ENCODE assay signal across 15 mouse cellular contexts in the genomic region with DNA sequence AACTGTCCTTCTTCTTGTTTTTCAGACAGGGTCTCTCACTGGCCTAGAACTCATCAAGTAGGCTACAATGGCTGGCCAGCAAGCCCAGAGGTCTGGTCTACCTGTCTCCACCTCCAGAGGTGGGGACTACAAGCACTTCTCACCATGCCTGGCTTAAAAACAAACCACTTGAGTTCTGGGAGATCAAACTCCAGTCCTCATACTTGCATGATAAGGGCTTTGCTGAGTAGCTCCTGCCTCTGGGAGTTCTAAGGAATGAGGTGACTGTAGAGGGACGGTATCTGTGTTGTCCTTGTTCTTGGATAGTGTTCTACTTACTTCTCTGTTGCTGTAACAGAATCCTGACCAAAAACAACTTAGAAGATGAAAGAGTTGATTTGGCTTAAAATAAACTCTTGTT.
"Had no signal": no experiment of that assay in that cellular context is flagged by ENCODE, and none has a peak within 500 bp of the region (broad histone marks: within the 10 kb centered on the region; RNA-seq: fewer than 3 reads in every experiment).

No protein-coding gene starts in this region.

- H3K9me3 ChIP-seq: liver, embryonic 12.5 days; lung, embryonic 15.5 days; midbrain, embryonic 13.5 days; midbrain, embryonic 15.5 days; neural tube, embryonic 12.5 days; stomach, embryonic 15.5 days had no signal

- DNase-seq: lung, postnatal 10 days; right cerebral cortex, postnatal 14 days; thymus, adult 2 months; thymus, postnatal 25 days; thymus, postnatal 4 days had no signal

- H3K4me3 ChIP-seq: liver, embryonic 12.5 days; lung, embryonic 15.5 days; megakaryocyte, embryonic 14.5 days; midbrain, embryonic 13.5 days; midbrain, embryonic 15.5 days; neural tube, embryonic 12.5 days; stomach, embryonic 15.5 days had no signal

- H3K9ac ChIP-seq: liver, embryonic 12.5 days; liver, embryonic 14.5 days; lung, embryonic 15.5 days; midbrain, embryonic 13.5 days; midbrain, embryonic 15.5 days; neural tube, embryonic 12.5 days; stomach, embryonic 15.5 days had no signal

- H3K27ac ChIP-seq: liver, embryonic 12.5 days; liver, embryonic 14.5 days; lung, embryonic 15.5 days; macrophage; midbrain, embryonic 13.5 days; midbrain, embryonic 15.5 days; neural tube, embryonic 12.5 days; stomach, embryonic 15.5 days; stomach, postnatal 0 days had no signal

- H3K4me1 ChIP-seq: stomach, embryonic 15.5 days had no signal

- H3K27me3 ChIP-seq: lung, embryonic 15.5 days; midbrain, embryonic 13.5 days; midbrain, embryonic 15.5 days; neural tube, embryonic 12.5 days; stomach, embryonic 15.5 days had no signal

- ATAC-seq: liver, embryonic 12.5 days; midbrain, embryonic 13.5 days; midbrain, embryonic 15.5 days had no signal

- H3K4me2 ChIP-seq: liver, embryonic 12.5 days; lung, embryonic 15.5 days; midbrain, embryonic 13.5 days; midbrain, embryonic 15.5 days; neural tube, embryonic 12.5 days; stomach, embryonic 15.5 days had no signal

- H3K36me3 ChIP-seq: liver, embryonic 12.5 days; lung, embryonic 15.5 days; midbrain, embryonic 13.5 days; midbrain, embryonic 15.5 days; neural tube, embryonic 12.5 days; stomach, embryonic 15.5 days had no signal
